Mouse (Mus musculus) bone marrow macrophage, adult 2 months (primary cell): ENCODE data around the gene Gm19426.

ENCODE experiments used
- CTCF ChIP-seq: IDR thresholded peaks from 2 replicates; pipeline ENCODE4 v1.5.1; 2012; ENCODE audit warnings: low read depth, mild to moderate bottlenecking, low read length, moderate library complexity
- POLR2A ChIP-seq: IDR thresholded peaks from 2 replicates; pipeline ENCODE4 v1.6.1; 2012; ENCODE audit warnings: mild to moderate bottlenecking, low read depth, low read length, borderline replicate concordance

GRCm38 (mm10) chr2:84772454-84772853, 29.0 kb upstream of the Gm19426 start:
- no peak for TF ChIP-seq CTCF
- no peak for TF ChIP-seq POLR2A
